Mouse (Mus musculus): ENCODE measurements at regions not wholly inside any gene's neighbourhood (a gene's known extent, or its start where the extent isn't known, plus 50 kb on each side); places are given as distances from the start of the nearest gene placed in this dataset.

DNA sequence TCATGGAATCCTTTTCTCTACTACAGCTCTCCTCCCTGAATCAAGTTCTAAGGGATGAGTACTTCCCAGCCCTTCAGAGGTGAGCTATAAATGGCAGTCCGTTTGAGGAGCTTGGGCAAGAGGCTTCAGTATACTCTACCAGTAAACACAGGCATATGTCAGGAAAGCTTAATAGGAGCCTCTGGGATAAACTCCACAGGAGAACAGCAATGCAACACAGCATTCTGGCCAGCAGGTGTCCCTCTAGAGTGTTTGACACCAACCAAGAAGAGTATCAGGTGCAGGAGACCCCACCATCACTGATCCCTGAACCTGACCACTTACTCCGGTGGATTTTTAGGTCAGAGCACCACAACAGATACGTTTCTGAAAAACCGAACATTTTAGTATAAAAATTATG is 178.0 kb upstream of the Klf14 start:
- peak; percentile 34 for TF ChIP-seq CTCF (IDR thresholded peaks at IDR 0.05; ENCODE audit: low read depth, low read length)
- TF ChIP-seq POLR2A (IDR thresholded peaks at IDR 0.05; ENCODE audit: insufficient read depth, low read length), result no peak
